8 mouse cellular contexts compared by ENCODE assay signal in the genomic region with DNA sequence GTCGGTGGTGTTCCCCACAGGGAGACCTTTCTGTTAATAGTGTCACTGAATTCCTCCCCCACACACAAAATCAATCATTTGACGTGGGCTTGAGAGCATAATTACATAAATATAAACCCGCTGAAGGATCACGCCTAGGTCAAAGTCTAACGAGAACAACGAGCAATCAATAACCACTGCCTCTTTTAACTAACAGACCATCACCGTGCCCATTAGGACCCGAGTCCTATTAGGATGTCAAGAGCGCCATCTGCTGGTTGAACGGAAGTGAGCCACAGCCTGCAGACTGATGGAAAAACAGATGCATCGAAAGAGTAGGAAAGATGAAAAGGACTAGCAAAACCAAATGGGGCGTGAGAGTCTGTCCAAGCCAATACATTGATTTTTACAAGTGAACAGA. TPM values are rescaled to one million over a fixed set of nuclear protein-coding genes. Genes with fewer than 3 reads are reported as not detected.
DNase-seq lines count a peak whose midpoint lies in the region; ATAC-seq and TF ChIP-seq lines count a peak whose summit lies in the region.

No protein-coding gene starts in this region.

- H3K4me1 ChIP-seq in embryonic facial prominence, embryonic 10.5 days = peaks cover 11% of the 10 kb centered on the region
- peaks cover 15% of the 10 kb centered on the region for H3K4me1 ChIP-seq in heart, embryonic 13.5 days
- H3K4me1 ChIP-seq in liver, postnatal 0 days (ENCODE audit: insufficient read depth) = peaks cover 22% of the 10 kb centered on the region

- H3K27ac ChIP-seq in embryonic facial prominence, embryonic 10.5 days (replicated peaks) = no peak overlapping the region
- H3K27ac ChIP-seq in heart, embryonic 13.5 days (replicated peaks) = no peak overlapping the region
- H3K27ac ChIP-seq in liver, postnatal 0 days (ENCODE audit: low read depth) = no peak overlapping the region

- peak; percentile 68 for TF ChIP-seq EP300 in liver, postnatal 0 days (IDR thresholded peaks at IDR 0.05; ENCODE audit: low read depth)

- DNase-seq in CD4-positive helper T cell, adult 2 months (ENCODE audit: low read depth, low spot score) = peak; percentile 62
- DNase-seq in adrenal gland, adult 8-10 months = peak; percentile 50
- DNase-seq in embryonic facial prominence, embryonic 10.5 days (ENCODE audit: low spot score) = peak; percentile 81
- peak; percentile 82 to 96 for DNase-seq in layer of hippocampus, adult 18-20 months (ENCODE audit: low spot score in 2 of 2)
- peak; percentile 86 for DNase-seq in liver, postnatal 0 days
- DNase-seq in ovary, adult 18-20 months (ENCODE audit: low spot score) = peak; percentile 23
- DNase-seq in thymus, postnatal 0 days (ENCODE audit: low spot score) = peak; percentile 52

- ATAC-seq in heart, embryonic 13.5 days (ENCODE audit: extremely low read depth, insufficient number of reproducible peaks, low FRiP score, low TSS enrichment) = no peak
- peak; percentile 55 for ATAC-seq in liver, postnatal 0 days

- WGBS in embryonic facial prominence, embryonic 10.5 days = 25% methylated on average over 12 of the region's 12 CpGs
- 22% methylated on average over 12 of the region's 12 CpGs for WGBS in heart, embryonic 13.5 days
- WGBS in liver, postnatal 0 days (ENCODE audit: insufficient replicate concordance) = 25% methylated on average over 12 of the region's 12 CpGs

- H3K9me3 ChIP-seq in embryonic facial prominence, embryonic 10.5 days = no peaks in the 10 kb centered on the region; the same call in 1 of the 2 replicates
- no peaks in the 10 kb centered on the region for H3K9me3 ChIP-seq in heart, embryonic 13.5 days
- H3K9me3 ChIP-seq in liver, postnatal 0 days (ENCODE audit: low read length) = no peaks in the 10 kb centered on the region

- no peak overlapping the region for H3K4me3 ChIP-seq in embryonic facial prominence, embryonic 10.5 days
- H3K4me3 ChIP-seq in heart, embryonic 13.5 days = no peak overlapping the region
- H3K4me3 ChIP-seq in liver, postnatal 0 days (ENCODE audit: low read depth, low read length) = no peak overlapping the region

- TF ChIP-seq CTCF in liver, postnatal 0 days (IDR thresholded peaks at IDR 0.05; ENCODE audit: low read depth) = peak; percentile 94

- 0 out of 2 replicates have a peak overlapping the region, but pooled peaks have one; percentile 9 for H3K4me2 ChIP-seq in heart, embryonic 13.5 days
- peak overlapping the region; percentile 11; the same call in 1 of the 2 replicates for H3K4me2 ChIP-seq in liver, postnatal 0 days (ENCODE audit: low read depth, low read length)

- H3K36me3 ChIP-seq in embryonic facial prominence, embryonic 10.5 days (replicated peaks) = peaks cover 5% of the 10 kb centered on the region
- H3K36me3 ChIP-seq in heart, embryonic 13.5 days = peaks cover 4% of the 10 kb centered on the region
- peaks cover 1% of the 10 kb centered on the region; the same call in 1 of the 2 replicates for H3K36me3 ChIP-seq in liver, postnatal 0 days (replicated peaks; ENCODE audit: insufficient read depth, low read length)

- H3K27me3 ChIP-seq in embryonic facial prominence, embryonic 10.5 days (replicated peaks; ENCODE audit: low read depth, poor library complexity, severe bottlenecking) = no peaks in the 10 kb centered on the region
- H3K27me3 ChIP-seq in heart, embryonic 13.5 days (replicated peaks) = no peaks in the 10 kb centered on the region; the same call in 1 of the 2 replicates
- H3K27me3 ChIP-seq in liver, postnatal 0 days (ENCODE audit: insufficient read depth, low read length) = no peaks in the 10 kb centered on the region

- H3K9ac ChIP-seq in heart, embryonic 13.5 days = no peak overlapping the region
- no peak overlapping the region for H3K9ac ChIP-seq in liver, postnatal 0 days (replicated peaks)

RNA-seq across cellular contexts. Expression of gene Ostc, which starts 19.6 kb away (rescaled TPM):
- total RNA-seq in adrenal gland, adult 8-10 months (2022) = 100 to 1,000 TPM; 102 to 120 (median 116) TPM
- 314 TPM in 2 replicates for polyA plus RNA-seq in embryonic facial prominence, embryonic 10.5 days (2016; fragmentation: Nextera tagmentation; extraction: Ambion mirVana)
- 242 and 272 TPM in 2 replicates for polyA plus RNA-seq in heart, embryonic 13.5 days (2015; fragmentation: Nextera tagmentation; extraction: Ambion mirVana)
- 10 to 100 TPM; 56.3 to 61.5 TPM for total RNA-seq in layer of hippocampus, adult 18-20 months (2021)
- 171 and 178 TPM in 2 replicates for polyA plus RNA-seq in liver, postnatal 0 days (2015; fragmentation: Nextera tagmentation; extraction: Ambion mirVana)
- 341 and 352 TPM in 2 replicates for polyA plus RNA-seq in thymus, postnatal 0 days (2015; fragmentation: Nextera tagmentation; extraction: Ambion mirVana)

RNA-seq across cellular contexts. Expression of gene Rpl34, which starts 40.6 kb away (rescaled TPM):
- 100 to 1,000 TPM; 681 to 726 (median 704) TPM for total RNA-seq in adrenal gland, adult 8-10 months (2022)
- polyA plus RNA-seq in embryonic facial prominence, embryonic 10.5 days (2016; fragmentation: Nextera tagmentation; extraction: Ambion mirVana) = 961 and 964 TPM in 2 replicates
- polyA plus RNA-seq in heart, embryonic 13.5 days (2015; fragmentation: Nextera tagmentation; extraction: Ambion mirVana) = 585 and 628 TPM in 2 replicates
- total RNA-seq in layer of hippocampus, adult 18-20 months (2021) = 100 to 1,000 TPM; 350 to 366 TPM
- polyA plus RNA-seq in liver, postnatal 0 days (2015; fragmentation: Nextera tagmentation; extraction: Ambion mirVana) = 539 and 549 TPM in 2 replicates
- polyA plus RNA-seq in thymus, postnatal 0 days (2015; fragmentation: Nextera tagmentation; extraction: Ambion mirVana) = 1,349 and 1,390 TPM in 2 replicates

Comparison
In these comparisons a context has a peak if more than half of its experiments do, and no peak if none do; other contexts are left out.
1. DNase-seq: peak in every context shown above with its lines; median percentile 89 in layer of hippocampus, adult 18-20 months; 86 in liver, postnatal 0 days; 81 in embryonic facial prominence, embryonic 10.5 days; 62 in CD4-positive helper T cell, adult 2 months; 52 in thymus, postnatal 0 days; 50 in adrenal gland, adult 8-10 months; 23 in ovary, adult 18-20 months.